Mouse (Mus musculus): ENCODE results near the gene Tns1.
A peak's percentile ranks its signal among the peaks of the same experiment; 100 is the strongest.

Gene Tns1

GRCm38 (mm10) chr1:74090329-74090728, 33.9 kb downstream of the Tns1 start:
- no peak for DNase-seq

DNA sequence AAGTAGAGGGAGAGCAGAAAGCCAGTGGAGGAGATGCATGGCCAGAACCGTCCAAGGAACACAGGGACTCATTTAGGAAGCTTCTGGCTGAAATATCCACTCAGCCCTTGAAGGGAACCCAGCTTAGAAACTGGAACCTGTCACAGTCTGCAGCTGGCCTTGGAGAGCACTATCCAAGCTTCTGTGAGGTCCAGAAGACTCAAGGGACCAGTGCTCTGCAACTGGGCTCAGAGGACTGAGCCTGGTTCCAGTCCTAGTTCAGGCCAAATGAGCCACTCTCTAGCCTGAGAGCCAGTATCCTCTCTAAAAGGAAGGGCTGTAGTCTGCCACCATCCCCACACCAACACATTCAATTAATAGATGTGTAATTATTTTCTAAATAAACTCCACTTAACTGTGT, 35.7 kb downstream of the Tns1 start:
- no peak for DNase-seq

DNA sequence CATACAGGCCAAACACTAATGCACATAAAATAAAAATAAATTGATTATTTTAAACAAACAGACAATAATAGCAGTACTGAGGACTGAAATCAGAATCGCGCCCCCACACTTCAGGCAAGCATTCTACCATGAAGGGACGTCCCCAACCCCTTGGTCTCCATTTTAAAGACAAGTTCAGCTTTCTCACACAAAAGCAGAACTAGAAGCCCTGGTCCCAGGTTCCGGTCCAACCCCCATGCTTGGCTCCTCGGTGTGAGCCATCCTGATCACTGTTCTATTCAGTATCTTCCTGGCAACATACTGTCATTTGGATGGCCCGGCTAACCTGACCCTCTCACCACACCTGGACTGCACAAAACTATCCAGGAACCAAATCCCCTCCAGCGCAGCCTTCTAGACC, 38.7 kb downstream of the Tns1 start:
- DNase-seq, result no peak

GRCm38 (mm10) chr1:74084752-74085151, 39.5 kb downstream of the Tns1 start:
- DNase-seq, result no peak

DNA sequence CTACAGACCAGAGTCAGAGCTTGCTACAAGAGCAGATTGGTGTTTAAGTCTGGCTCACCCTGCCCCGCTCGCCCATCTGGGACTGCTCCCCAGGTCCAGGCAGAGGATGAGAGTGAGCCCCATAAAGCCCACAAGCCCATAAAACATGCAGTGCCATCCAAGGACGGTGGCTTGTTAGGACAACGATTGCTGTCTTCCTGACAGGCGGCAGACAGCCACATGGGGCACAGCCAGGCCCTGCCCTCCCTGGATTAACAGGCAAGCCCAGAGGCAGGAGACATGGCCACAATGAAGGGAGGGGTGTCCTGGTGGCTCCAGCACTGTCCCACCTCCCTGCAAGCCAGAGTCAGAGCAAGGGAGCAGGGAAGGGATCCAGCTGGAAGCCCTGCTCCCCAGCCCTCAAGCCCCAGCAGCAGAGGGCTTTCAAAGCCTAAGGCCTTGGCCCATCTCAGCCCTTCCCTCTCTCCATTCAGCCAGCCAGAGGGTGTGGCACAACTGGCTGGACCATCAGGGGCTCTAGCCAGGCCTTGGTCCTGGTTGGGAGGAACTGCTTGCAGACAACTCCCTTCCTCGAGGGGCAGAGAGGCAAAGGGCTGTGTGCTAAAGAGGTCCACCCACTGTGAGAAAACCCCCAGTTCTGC, 40.1 kb downstream of the Tns1 start:
- peak; percentile 69 for DNase-seq

DNA sequence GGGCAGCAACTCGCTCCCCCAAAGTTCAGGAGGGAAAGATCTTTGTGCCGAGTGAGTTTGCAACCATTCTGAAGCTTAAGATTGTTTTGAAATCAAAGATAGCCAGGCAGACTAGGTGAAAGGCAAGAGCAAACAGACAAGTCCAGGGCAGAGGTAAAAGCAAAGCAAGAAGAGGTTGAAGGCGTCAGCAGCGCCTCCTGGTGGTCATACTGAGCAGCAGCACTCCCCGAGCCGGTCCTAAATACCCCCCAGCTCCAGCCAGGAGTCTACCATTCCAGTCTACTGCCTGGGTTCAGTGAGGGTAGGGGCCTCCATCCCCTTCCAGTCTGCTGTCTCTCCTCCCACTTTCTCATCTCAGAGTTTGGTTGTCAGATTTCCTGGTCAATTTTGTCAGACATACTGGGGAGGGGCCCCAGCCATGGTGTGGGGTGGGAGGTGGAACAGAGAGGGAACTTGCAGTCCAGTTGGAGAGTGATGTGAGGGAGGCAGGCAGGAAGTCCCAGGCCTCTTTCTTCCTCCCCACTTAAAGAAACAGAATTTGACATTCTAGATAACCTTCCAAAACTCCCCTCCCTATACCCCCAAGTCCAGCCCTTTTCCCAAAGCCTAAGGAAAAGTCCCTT, 41.3 kb downstream of the Tns1 start:
- peak; percentile 79 for DNase-seq

- peak; percentile 58 for DNase-seq
Observed at GRCm38 (mm10) chr1:74081573-74081989, 42.7 kb downstream of the Tns1 start.

GRCm38 (mm10) chr1:74077353-74077752, 46.9 kb downstream of the Tns1 start:
- DNase-seq, result peak; percentile 92

DNA sequence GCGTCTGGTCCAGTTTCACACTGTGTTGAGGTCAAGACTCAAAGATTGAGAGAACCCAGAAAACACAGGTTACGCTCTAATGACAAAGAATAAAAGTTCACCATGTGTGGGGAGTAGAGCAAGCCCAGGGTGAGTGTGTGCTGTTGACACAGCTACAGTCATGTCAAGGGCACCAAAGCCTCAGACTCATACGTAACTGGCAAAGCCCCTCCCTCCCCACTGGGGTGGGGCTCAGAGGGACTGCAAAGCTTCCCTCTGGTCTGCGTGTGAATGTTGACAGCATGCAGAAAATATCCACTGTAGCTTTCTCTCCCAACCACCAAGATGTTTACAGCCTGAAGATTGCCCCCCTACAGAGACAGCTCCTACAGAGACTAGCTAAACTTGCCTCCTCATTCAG, 48.0 kb downstream of the Tns1 start:
- DNase-seq, result peak; percentile 53

GRCm38 (mm10) chr1:74074693-74075485, 49.4 kb downstream of the Tns1 start:
- DNase-seq, result peak; percentile 43

DNA sequence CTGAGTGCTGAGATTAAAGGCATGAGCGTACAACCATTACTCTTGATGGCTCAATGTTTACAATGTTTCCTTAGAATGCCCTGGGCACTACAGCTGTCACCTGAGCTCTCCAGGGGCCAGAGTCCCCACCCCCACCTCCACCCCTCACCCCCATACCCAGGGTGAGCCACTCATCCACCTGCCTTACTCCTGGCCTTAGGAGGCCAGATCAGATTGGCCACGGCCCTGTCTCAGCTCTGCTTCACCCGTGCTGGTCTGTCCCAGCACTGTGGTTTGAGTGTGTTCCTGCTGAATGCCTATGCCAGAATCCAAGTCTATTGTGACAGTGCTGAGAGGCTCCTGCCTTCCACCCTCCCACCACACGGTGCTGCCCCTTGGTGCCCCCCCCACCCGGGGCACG, 50.5 kb downstream of the Tns1 start:
- no peak for DNase-seq

DNA sequence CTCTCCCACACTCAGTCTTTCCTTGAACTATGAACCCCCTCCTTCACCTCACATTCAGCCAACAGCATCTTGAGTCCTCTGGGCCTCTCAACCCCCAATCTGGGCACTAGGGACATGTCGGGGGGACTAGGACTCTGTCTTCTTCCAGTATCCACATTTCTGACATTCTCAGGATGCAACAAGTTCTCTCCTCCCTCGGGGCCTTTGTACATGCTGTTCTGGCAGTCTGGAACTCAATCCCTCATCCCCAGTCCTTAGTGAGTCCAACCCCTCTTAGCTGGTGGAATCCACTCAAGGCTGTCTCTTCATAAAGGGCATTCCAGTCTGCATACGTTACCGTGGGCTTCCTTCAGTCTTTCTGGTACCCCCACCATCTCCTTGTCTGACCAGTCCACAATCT, 53.5 kb downstream of the Tns1 start:
- no peak for DNase-seq

- DNase-seq, result no peak
Observed at GRCm38 (mm10) chr1:74070001-74070551, 54.2 kb downstream of the Tns1 start.

- no peak for DNase-seq
Observed at GRCm38 (mm10) chr1:74069085-74069835, 55.0 kb downstream of the Tns1 start.

- DNase-seq, result peak; percentile 73
Observed at GRCm38 (mm10) chr1:74068366-74069084, 55.7 kb downstream of the Tns1 start.

DNA sequence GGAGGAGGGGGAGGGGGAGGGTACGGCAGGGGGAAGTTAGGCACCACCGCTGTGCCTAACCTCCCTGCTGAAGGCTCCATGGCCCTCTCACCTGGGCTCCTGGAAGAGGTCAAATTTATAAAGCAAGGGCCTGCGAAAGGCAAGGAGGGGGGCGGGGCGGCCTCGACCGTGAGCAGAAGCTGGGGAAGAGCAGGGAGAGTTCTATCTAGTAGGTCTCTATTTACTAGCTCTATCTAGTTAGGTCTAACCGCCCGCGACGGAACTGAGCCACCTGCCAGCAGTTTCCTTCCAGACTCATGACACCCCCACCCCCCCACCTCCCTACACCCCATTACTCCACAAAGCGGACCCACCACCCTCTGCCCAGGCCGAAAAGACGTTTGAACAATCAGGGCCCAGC, 56.4 kb downstream of the Tns1 start:
- no peak for DNase-seq

- DNase-seq, result no peak
Observed at GRCm38 (mm10) chr1:74066576-74066975, 57.7 kb downstream of the Tns1 start.

DNA sequence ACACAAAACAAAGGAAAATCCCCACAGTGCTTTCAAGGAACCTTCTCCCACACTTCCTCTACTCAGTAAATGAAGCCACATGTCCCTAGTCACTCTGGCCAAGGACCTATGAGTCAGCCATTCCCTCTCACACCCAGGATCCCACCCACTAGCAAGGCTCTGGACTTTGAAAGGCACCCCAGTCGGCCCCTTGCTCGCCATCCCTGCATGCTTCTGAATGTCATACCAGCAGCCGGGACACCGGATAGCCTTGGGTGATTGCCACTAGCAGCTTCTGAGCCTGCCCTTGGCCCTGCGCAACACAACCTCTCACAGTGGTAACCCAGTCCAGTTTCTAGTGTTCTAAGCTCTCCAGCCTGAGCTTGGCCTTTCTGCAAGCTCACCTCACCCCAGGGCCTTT, 58.2 kb downstream of the Tns1 start:
- peak; percentile 75 for DNase-seq

DNA sequence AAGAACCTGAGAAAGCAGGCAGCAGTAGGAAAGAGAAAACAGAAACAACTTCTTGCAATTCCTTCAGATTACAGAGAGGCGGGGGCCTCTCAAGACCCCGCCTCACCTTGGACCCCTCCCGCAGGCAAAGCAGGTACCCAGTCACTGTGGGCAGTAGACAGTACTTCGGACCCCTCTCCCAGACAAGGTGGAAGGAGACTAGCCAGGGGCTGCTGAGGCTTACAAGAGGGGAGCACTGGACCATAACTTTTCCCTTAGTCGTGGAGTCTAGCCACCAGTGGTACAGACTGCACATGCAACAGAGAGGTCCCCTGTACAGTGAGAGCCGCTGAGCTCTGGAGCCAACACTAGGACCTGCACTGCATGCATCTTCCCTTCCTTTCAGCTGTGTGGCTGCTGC, 64.2 kb downstream of the Tns1 start:
- DNase-seq, result no peak

DNA sequence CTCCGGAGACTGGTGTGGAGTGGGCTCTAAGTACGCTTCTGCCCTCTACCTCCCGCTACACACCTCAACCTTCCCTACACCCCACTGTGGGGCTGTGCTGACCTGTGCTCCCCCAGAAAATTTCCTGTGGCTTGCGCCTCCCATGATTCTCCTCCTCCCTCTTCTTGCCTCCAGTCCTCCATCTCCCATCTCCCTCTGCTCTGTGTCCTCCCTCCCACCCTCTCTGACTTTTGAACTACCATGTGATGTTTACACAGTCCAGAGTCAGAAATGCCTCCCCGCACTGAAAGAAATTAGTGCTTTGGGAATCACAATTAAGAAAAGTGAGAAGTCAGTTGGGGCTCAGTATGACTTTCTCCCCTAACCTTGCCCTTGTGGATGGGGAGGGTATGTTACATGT, 64.7 kb downstream of the Tns1 start:
- DNase-seq, result no peak

DNA sequence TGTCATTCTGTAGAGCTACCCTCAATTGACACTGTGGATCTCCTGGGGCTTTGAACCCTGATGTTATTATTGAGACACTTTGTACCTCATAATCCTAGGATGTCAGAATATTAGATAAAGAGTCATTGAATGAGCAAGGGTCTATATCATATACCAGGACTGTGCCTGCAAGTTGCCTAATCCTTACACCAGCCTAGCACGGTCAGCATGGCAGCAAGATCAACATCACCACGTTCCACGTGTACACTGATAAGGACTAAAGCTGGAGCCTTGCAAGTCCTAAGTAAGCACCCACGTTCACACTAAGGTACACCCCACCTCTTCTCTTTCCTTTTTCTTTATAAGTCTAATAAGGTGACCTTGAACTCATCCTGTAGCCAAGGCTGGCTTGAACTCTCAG, 65.5 kb downstream of the Tns1 start:
- no peak for DNase-seq

GRCm38 (mm10) chr1:74058309-74058708, 65.9 kb downstream of the Tns1 start:
- DNase-seq, result no peak
